Mouse (Mus musculus): ENCODE measurements around the gene Chkb.

- TF ChIP-seq POLR2A (IDR thresholded peaks at IDR 0.05; ENCODE audit: insufficient read depth, low read depth, low read length), result no peak
- no peak for TF ChIP-seq CTCF (IDR thresholded peaks at IDR 0.05; ENCODE audit: insufficient read depth, low read depth, low read length)
Measured at GRCm38 (mm10) chr15:89410118-89410517, 19.6 kb downstream of the Chkb start, which contains the start of gene Syce3.

All from olfactory bulb, adult 2 months (tissue).